In genomic region chr15:79951730-79952503, GRCm38 (mm10) we compare ENCODE assay signal across 8 mouse cellular contexts. TPM values are rescaled to one million over a fixed set of nuclear protein-coding genes. Genes with fewer than 3 reads are reported as not detected.
DNase-seq lines count a peak whose midpoint lies in the region; ATAC-seq lines count a peak whose summit lies in the region.

No protein-coding gene starts in this region.

- no peak; the same call in 1 of the 2 replicates for ATAC-seq in heart, embryonic 13.5 days (ENCODE audit: extremely low read depth, insufficient number of reproducible peaks, low FRiP score, low TSS enrichment)
- ATAC-seq in kidney, embryonic 16.5 days (ENCODE audit: low FRiP score, low TSS enrichment), result peak; percentile 24; the same call in 1 of the 2 replicates
- ATAC-seq in CD4-positive, CD25-positive, alpha-beta regulatory T cell, adult 4 months, result no peak

- peak overlapping the region; percentile 27 for H3K4me2 ChIP-seq in heart, embryonic 13.5 days
- H3K4me2 ChIP-seq in kidney, embryonic 16.5 days (replicated peaks; ENCODE audit: low read depth, low read length), result peak overlapping the region; percentile 26; the same call in 1 of the 2 replicates

- H3K36me3 ChIP-seq in heart, embryonic 13.5 days, result no peaks in the 10 kb centered on the region
- no peaks in the 10 kb centered on the region for H3K36me3 ChIP-seq in kidney, embryonic 16.5 days (ENCODE audit: insufficient read depth, low read length)

- peak overlapping the region; percentile 66 for H3K27ac ChIP-seq in heart, embryonic 13.5 days (replicated peaks)
- peak overlapping the region; percentile 85 for H3K27ac ChIP-seq in kidney, embryonic 16.5 days (ENCODE audit: low read length)

- peak overlapping the region; percentile 33; the same call in 1 of the 2 replicates for H3K9ac ChIP-seq in heart, embryonic 13.5 days
- 0 out of 2 replicates have a peak overlapping the region, but pooled peaks have one; percentile 38 for H3K9ac ChIP-seq in kidney, embryonic 16.5 days (replicated peaks; ENCODE audit: low read length)

- H3K27me3 ChIP-seq in heart, embryonic 13.5 days (replicated peaks), result no peaks in the 10 kb centered on the region
- H3K27me3 ChIP-seq in kidney, embryonic 16.5 days (ENCODE audit: insufficient read depth, low read length), result no peaks in the 10 kb centered on the region

- H3K4me3 ChIP-seq in heart, embryonic 13.5 days, result no peak overlapping the region
- H3K4me3 ChIP-seq in kidney, embryonic 16.5 days (ENCODE audit: low read length), result no peak overlapping the region

- peak; percentile 60 for DNase-seq in 3T3-L1 (ENCODE audit: low read depth, low spot score)
- peak; percentile 93 for DNase-seq in Muller cell, postnatal 12 days (ENCODE audit: inconsistent ontology term)
- peak; percentile 8 for DNase-seq in naive thymus-derived CD4-positive, alpha-beta T cell, adult 2 months (ENCODE audit: low read depth)
- DNase-seq in spleen, adult 18-20 months, result no peak
- no peak for DNase-seq in cerebellum, postnatal 25 days

- no peaks in the 10 kb centered on the region for H3K9me3 ChIP-seq in heart, embryonic 13.5 days
- H3K9me3 ChIP-seq in kidney, embryonic 16.5 days (ENCODE audit: low read length), result no peaks in the 10 kb centered on the region

- WGBS in heart, embryonic 13.5 days, result 24% methylated on average over 14 of the region's 14 CpGs
- 31% methylated on average over 14 of the region's 14 CpGs for WGBS in kidney, embryonic 16.5 days

- peaks cover 45% of the 10 kb centered on the region for H3K4me1 ChIP-seq in heart, embryonic 13.5 days
- H3K4me1 ChIP-seq in kidney, embryonic 16.5 days (ENCODE audit: insufficient read depth, low read length), result peaks cover 36% of the 10 kb centered on the region

RNA-seq across cellular contexts. Expression of gene Cbx7, which starts 19.0 kb away (rescaled TPM):
- 1.5 TPM in 2 replicates for polyA plus RNA-seq in heart, embryonic 13.5 days (2015; fragmentation: Nextera tagmentation; extraction: Ambion mirVana)
- polyA plus RNA-seq in kidney, embryonic 16.5 days (2015; fragmentation: Nextera tagmentation; extraction: Ambion mirVana), result 3.3 and 3.9 TPM in 2 replicates
- 10 to 100 TPM; 48.1 to 54.3 TPM for polyA plus RNA-seq in CD4-positive, CD25-positive, alpha-beta regulatory T cell, adult 4 months (2017; shearing (Covaris generic))

Comparison
In these comparisons a context has a peak if more than half of its experiments do, and no peak if none do; other contexts are left out.
1. DNase-seq: peak in 3T3-L1 (single experiment), Muller cell, postnatal 12 days (single experiment) and naive thymus-derived CD4-positive, alpha-beta T cell, adult 2 months (single experiment); none in spleen, adult 18-20 months (0 of 2) and cerebellum, postnatal 25 days (0 of 2).
2. RNA of gene Cbx7, which starts 19.0 kb away (polyA plus RNA-seq): 48.1 to 54.3 TPM in CD4-positive, CD25-positive, alpha-beta regulatory T cell, adult 4 months; 3.3 to 3.9 TPM in kidney, embryonic 16.5 days and 1.5 TPM in heart, embryonic 13.5 days; every median in the first group is over 10 times any median in the second.